Mouse (Mus musculus): ENCODE data around the gene Dgkz. TPM values are rescaled to one million over a fixed set of nuclear protein-coding genes. Genes with fewer than 3 reads are reported as not detected.

Dgkz gene
- polyA plus RNA-seq, 1 experiment from 2014 or later: 34.8 TPM

DNA sequence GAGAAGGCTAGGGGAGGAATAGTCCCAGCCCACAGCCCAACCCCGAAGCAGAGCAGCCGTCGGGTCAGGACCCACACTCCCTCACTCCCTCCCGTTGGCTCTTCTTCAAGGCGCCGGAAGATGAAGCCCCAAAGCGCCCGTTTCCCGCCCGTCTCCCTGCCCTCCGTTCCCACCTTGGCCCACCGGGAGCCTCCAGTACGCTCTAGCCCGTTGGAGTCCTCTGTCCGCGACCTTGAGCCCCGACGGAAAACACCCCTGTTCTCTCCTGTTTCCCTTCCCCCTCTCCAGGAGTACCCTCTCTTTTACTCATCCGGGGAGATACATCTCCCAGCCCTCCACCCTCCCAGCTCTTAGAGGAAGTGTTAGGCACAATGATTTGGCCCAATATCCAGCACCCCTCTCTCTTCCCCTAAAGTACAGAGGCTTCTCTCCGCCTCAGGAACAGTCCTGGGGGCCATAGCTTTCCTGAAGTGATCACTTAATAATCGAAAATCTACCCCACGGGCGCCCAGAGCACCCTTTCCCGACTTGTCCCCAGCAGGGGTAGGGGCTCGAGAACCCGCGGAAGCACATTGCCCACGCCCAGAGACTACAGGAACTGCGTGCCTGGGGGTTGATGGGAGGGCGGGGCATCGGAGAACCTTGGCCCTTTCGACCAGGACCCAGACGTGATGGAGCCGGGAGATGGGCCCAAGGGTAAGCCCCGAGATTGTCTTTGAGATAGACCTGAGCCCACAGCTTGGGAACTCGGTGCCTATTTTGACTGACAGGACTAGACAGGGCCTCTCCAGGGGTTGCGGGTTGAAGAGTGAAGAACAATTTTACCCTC lies 52.9 kb downstream of the Dgkz start:
- H3K4me1 ChIP-seq: peaks cover 32% of the 10 kb centered on the region
- WGBS: 3% methylated on average over 37 of the region's 37 CpGs
- no peaks in the 10 kb centered on the region for H3K9me3 ChIP-seq (replicated peaks)
- H3K27ac ChIP-seq (replicated peaks): no peak overlapping the region
- H3K9ac ChIP-seq (replicated peaks): peak overlapping the region; percentile 55
- ATAC-seq (ENCODE audit: low FRiP score): peak; percentile 4; the same call in 1 of the 2 replicates
- peak overlapping the region; percentile 69 for H3K4me3 ChIP-seq (replicated peaks)
- H3K27me3 ChIP-seq (replicated peaks): peaks cover 53% of the 10 kb centered on the region
- peaks cover 16% of the 10 kb centered on the region for H3K36me3 ChIP-seq
- H3K4me2 ChIP-seq: peak overlapping the region; percentile 93

GRCm38 (mm10) chr2:91921790-91922570 lies 53.7 kb downstream of the Dgkz start:
- 1% methylated on average over 64 of the region's 64 CpGs for WGBS
- Histone ChIP-seq H3K36me3 (peaks cover 24% of the 10 kb centered on the region), H3K27me3 (replicated peaks) (peaks cover 53% of the 10 kb centered on the region), H3K9me3 (replicated peaks) (no peaks in the 10 kb centered on the region), H3K4me2 (peak overlapping the region; percentile 93), H3K4me1 (peaks cover 32% of the 10 kb centered on the region), H3K9ac (replicated peaks) (peak overlapping the region; percentile 55), H3K4me3 (replicated peaks) (peak overlapping the region; percentile 69), H3K27ac (replicated peaks) (no peak overlapping the region)
- ATAC-seq (ENCODE audit: low FRiP score): peak; percentile 75

GRCm38 (mm10) chr2:91921181-91921789 lies 54.4 kb downstream of the Dgkz start:
- Histone ChIP-seq H3K27me3 (replicated peaks) (peaks cover 53% of the 10 kb centered on the region), H3K9ac (replicated peaks) (peak overlapping the region; percentile 55), H3K9me3 (replicated peaks) (no peaks in the 10 kb centered on the region), H3K4me3 (replicated peaks) (peak overlapping the region; percentile 69), H3K4me2 (peak overlapping the region; percentile 93), H3K27ac (replicated peaks) (no peak overlapping the region), H3K36me3 (peaks cover 30% of the 10 kb centered on the region), H3K4me1 (peaks cover 32% of the 10 kb centered on the region)
- 6% methylated on average over 31 of the region's 31 CpGs for WGBS
- ATAC-seq (ENCODE audit: low FRiP score): peak; percentile 4; the same call in 1 of the 2 replicates

DNA sequence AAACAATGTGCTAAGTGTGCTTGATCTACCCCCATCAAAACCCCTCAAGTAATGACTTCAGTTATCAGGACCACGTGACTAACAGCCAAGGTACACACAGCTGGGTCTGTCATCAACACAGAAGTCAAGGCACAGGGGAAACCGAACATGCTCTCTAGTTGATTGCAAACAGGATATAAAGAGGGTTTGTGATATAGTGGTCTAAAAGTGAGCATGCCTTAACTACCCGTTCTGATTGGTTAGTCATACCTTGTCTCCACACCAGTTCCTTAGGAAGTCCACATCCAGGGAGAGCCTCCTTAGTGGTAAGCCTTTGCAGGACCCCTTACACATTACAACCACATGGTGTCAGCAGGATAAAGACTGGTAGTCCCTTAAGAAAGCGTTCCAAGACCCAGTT lies 55.5 kb downstream of the Dgkz start:
- 72% methylated on average over 4 of the region's 4 CpGs for WGBS
- no peak overlapping the region for H3K27ac ChIP-seq (replicated peaks)
- ATAC-seq (ENCODE audit: low FRiP score): no peak
- H3K4me2 ChIP-seq: no peak overlapping the region
- H3K9me3 ChIP-seq (replicated peaks): no peaks in the 10 kb centered on the region
- H3K9ac ChIP-seq (replicated peaks): no peak overlapping the region
- peaks cover 32% of the 10 kb centered on the region for H3K4me1 ChIP-seq
- peaks cover 48% of the 10 kb centered on the region for H3K27me3 ChIP-seq (replicated peaks)
- peaks cover 40% of the 10 kb centered on the region for H3K36me3 ChIP-seq
- no peak overlapping the region for H3K4me3 ChIP-seq (replicated peaks)

GRCm38 (mm10) chr2:91917096-91917495 lies 58.6 kb downstream of the Dgkz start:
- H3K4me3 ChIP-seq (replicated peaks): no peak overlapping the region
- no peak for ATAC-seq (ENCODE audit: low FRiP score)
- H3K27ac ChIP-seq (replicated peaks): no peak overlapping the region
- H3K9me3 ChIP-seq (replicated peaks): no peaks in the 10 kb centered on the region
- WGBS: 91% methylated on average over 7 of the region's 7 CpGs
- H3K4me2 ChIP-seq: no peak overlapping the region
- peaks cover 12% of the 10 kb centered on the region for H3K4me1 ChIP-seq
- no peak overlapping the region for H3K9ac ChIP-seq (replicated peaks)
- peaks cover 66% of the 10 kb centered on the region for H3K36me3 ChIP-seq
- peaks cover 26% of the 10 kb centered on the region for H3K27me3 ChIP-seq (replicated peaks)

GRCm38 (mm10) chr2:91916346-91916977 lies 59.2 kb downstream of the Dgkz start:
- H3K4me3 ChIP-seq (replicated peaks): no peak overlapping the region
- no peak overlapping the region for H3K4me2 ChIP-seq
- H3K36me3 ChIP-seq: peaks cover 72% of the 10 kb centered on the region
- no peak overlapping the region for H3K9ac ChIP-seq (replicated peaks)
- H3K27ac ChIP-seq (replicated peaks): no peak overlapping the region
- no peak for ATAC-seq (ENCODE audit: low FRiP score)
- H3K9me3 ChIP-seq (replicated peaks): no peaks in the 10 kb centered on the region
- WGBS: 93% methylated on average over 7 of the region's 7 CpGs
- H3K4me1 ChIP-seq: peaks cover 6% of the 10 kb centered on the region
- peaks cover 20% of the 10 kb centered on the region for H3K27me3 ChIP-seq (replicated peaks)

DNA sequence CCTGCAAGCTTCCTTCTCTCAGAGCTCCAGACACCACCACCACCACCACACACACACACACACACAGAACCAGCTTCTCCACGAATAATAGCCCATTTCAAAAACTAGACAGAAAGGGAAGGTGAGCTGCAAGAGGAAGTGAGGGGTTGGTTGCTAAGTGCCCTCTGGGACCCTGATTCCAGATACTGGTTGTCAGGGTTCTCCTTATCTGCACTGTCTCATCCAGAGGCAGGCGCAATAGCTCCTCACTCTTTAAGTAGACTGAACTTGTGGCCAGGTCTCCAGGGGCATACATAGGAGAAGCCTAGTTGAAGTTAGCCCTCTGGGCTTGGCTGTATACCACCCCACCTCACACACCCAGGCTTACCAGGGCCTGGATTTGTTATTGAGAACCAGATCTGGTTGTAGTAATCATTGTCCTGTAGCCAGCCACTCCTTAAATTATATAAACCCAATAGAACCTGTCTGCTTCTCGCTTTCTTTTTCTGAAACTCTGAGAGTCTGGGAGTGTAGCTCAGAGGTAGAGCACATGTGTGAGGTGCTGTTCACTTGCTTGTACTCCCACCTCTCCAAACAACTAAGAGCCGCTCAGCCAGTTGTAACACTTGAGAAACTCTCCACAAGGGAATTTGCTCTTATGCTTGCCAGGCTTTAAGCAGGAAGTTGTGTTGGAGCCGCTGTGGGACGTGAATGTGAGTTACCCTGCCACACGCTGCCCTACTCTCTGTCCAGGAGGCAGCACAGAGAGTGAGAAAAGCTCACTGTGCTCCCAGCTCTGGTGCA lies 62.1 kb downstream of the Dgkz start:
- H3K27me3 ChIP-seq (replicated peaks): no peaks in the 10 kb centered on the region
- H3K9me3 ChIP-seq (replicated peaks): no peaks in the 10 kb centered on the region
- H3K4me2 ChIP-seq: no peak overlapping the region
- H3K36me3 ChIP-seq: peaks cover 82% of the 10 kb centered on the region
- H3K9ac ChIP-seq (replicated peaks): no peak overlapping the region
- WGBS: 91% methylated on average over 7 of the region's 7 CpGs
- H3K4me1 ChIP-seq: no peaks in the 10 kb centered on the region
- H3K4me3 ChIP-seq (replicated peaks): no peak overlapping the region
- H3K27ac ChIP-seq (replicated peaks): no peak overlapping the region
- ATAC-seq (ENCODE audit: low FRiP score): no peak

GRCm38 (mm10) chr2:91912616-91913015 lies 63.0 kb downstream of the Dgkz start:
- Histone ChIP-seq H3K4me2 (no peak overlapping the region), H3K36me3 (peaks cover 73% of the 10 kb centered on the region), H3K27ac (replicated peaks) (no peak overlapping the region), H3K9me3 (replicated peaks) (no peaks in the 10 kb centered on the region), H3K4me1 (no peaks in the 10 kb centered on the region), H3K9ac (replicated peaks) (no peak overlapping the region), H3K4me3 (replicated peaks) (no peak overlapping the region), H3K27me3 (replicated peaks) (no peaks in the 10 kb centered on the region)
- no peak for ATAC-seq (ENCODE audit: low FRiP score)
- 86% methylated on average over 3 of the region's 3 CpGs for WGBS

DNA sequence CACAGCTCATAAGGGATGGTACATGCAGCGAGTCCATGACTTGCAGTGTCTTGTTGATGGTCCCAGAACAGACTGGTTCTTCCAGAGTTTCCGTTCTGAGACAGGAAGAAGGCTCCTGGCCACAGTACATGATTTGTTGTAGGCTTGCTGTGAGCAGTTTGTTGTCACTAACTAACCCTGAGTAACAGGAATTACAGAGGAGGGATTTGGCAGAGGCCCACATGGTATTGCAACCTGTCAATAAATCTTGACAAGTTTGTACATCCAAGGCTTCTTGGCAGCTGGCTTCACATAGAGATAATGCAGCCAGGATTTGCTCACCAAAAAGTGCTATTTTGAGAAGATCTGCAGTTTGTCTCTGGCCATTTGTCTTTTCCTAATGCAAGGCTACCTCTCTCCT lies 69.5 kb downstream of the Dgkz start:
- ATAC-seq (ENCODE audit: low FRiP score): no peak
- Histone ChIP-seq H3K9me3 (replicated peaks) (no peaks in the 10 kb centered on the region), H3K9ac (replicated peaks) (no peak overlapping the region), H3K4me2 (no peak overlapping the region), H3K36me3 (peaks cover 19% of the 10 kb centered on the region), H3K27ac (replicated peaks) (no peak overlapping the region), H3K27me3 (replicated peaks) (no peaks in the 10 kb centered on the region), H3K4me3 (replicated peaks) (no peak overlapping the region), H3K4me1 (peaks cover 12% of the 10 kb centered on the region)
- 96% methylated on average over 2 of the region's 2 CpGs for WGBS

GRCm38 (mm10) chr2:91904618-91905307 lies 70.9 kb downstream of the Dgkz start:
- H3K36me3 ChIP-seq: peaks cover 14% of the 10 kb centered on the region
- H3K9me3 ChIP-seq (replicated peaks): no peaks in the 10 kb centered on the region
- H3K4me3 ChIP-seq (replicated peaks): no peak overlapping the region
- no peaks in the 10 kb centered on the region for H3K27me3 ChIP-seq (replicated peaks)
- H3K9ac ChIP-seq (replicated peaks): no peak overlapping the region
- H3K27ac ChIP-seq (replicated peaks): peak overlapping the region; percentile 6
- no peak; the same call in 1 of the 2 replicates for ATAC-seq (ENCODE audit: low FRiP score)
- peaks cover 12% of the 10 kb centered on the region for H3K4me1 ChIP-seq
- 36% methylated on average over 5 of the region's 5 CpGs for WGBS
- H3K4me2 ChIP-seq: no peak overlapping the region

Measured in neural tube, embryonic 15.5 days (tissue).